Mouse (Mus musculus) skeletal muscle tissue, adult 2 months (tissue): ENCODE data around the gene Gm11562.
"Not testable (repeated sequence)": the region's sequence is repeated elsewhere in the genome, so short reads cannot be mapped to it uniquely, and the experiment has no call there.

ENCODE experiments used
- DNase-seq: peaks from one replicate; pipeline ENCODE4 v3.0.0-alpha.2; 2012; ENCODE audit warnings: low read depth, low spot score

The Gm11562 gene

GRCm38 (mm10) chr11:99620335-99620734 lies at the start of gene Gm11562:
Gene Gm11562, minus strand, starts transcription at chr11:99620435.
- no peak for DNase-seq

GRCm38 (mm10) chr11:99665860-99666259 lies 45.6 kb upstream of the Gm11562 start, which contains the start of gene Krtap4-6:
Gene Krtap4-6, minus strand, starts transcription at chr11:99665960.
- no peak for DNase-seq

DNA sequence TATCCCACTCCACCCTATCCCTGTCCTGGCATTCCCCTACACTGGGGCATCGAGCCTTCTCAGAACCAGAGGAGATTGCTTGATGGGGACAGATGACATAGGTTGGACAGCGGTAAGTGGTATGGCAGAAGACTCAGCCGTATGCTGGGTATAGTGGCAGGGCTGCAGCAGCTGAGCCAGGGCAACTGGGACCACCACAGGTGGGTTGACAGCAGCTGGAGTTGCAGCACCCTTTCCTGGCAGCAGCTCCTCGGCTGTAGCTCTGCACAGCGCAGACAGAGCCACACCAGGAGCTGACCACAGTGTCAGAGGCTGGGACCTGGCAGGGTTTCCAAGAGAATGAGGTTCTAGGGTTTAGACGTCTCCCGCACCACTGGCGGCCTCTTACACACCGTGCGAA lies 42.6 kb upstream of the Gm11562 start:
- DNase-seq, result no peak

- no peak for DNase-seq
Measured at GRCm38 (mm10) chr11:99659256-99659655, 39.0 kb upstream of the Gm11562 start.

DNA sequence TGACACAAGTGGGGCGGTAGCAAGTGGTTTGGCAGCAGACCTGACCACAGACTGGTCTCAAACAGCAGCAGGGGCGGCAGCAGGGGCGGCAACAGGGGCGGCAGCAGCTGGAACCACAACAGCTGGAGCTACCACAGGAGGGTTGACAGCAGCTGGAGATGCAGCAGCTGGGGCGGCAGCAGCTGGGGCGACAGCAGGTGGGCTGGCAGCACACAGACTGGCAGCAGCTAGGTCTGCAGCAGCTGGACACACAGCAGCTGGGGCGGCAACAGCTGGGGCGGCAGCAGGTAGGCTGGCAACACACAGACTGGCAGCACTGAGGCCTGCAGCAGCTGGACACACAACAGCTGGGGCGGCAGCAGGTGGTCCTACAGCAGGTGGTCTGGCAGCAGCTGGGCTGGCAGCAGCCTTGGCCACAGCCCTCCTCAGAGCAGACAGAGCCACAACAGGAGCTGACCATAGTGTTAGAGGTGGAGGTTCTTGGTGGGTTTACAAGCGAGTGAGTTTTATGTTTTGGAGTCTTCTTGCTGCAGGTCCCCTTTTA lies 38.3 kb upstream of the Gm11562 start, which contains the start of gene Gm11563:
TSS of gene Gm11563 (minus strand) at position 494 of the 544 bp plus-strand sequence.
- DNase-seq, result not testable (repeated sequence)

DNA sequence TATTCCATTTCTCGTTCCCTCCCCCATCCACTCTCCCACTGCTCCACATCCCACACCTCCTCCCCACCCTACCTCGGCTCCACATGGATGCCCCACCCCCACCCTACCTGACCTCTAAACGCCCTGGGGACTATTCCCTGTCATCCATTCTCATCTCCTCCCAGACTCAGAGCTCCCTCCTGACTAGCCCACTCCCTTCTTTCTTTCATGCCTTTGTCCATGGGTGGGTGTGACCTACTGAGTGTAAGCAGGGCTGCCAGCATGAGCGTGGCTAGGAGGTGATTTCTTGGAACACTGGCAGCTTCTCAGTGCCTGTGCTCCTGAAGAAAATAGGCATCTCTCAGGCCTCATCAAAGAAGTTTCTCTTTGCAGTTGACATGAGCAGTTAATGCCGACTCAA lies 36.8 kb upstream of the Gm11562 start:
- no peak for DNase-seq

GRCm38 (mm10) chr11:99650136-99650535 lies 29.9 kb upstream of the Gm11562 start, which contains the start of gene Gm11555:
Gene Gm11555, minus strand, starts transcription at chr11:99650236.
- no peak for DNase-seq

DNA sequence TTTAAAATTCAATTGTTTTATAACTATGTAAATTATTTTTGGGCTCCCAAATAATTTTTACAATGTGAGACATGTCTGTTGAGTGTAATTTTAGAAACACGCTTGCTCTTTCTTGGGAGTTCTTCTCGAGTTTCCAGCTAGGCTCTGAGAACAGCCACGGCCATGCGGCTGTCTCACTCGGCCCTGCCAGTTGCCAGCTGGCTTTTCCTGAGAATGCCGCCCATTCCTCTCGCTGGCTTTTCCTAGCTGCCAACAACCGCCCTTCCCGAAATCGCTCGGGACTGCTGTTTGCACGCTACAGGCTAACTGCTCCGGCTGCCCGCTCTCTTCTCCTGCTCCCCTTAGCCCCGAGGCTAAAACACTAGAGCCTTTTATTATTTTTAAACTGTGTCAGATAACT lies 26.2 kb upstream of the Gm11562 start:
- DNase-seq, result no peak

GRCm38 (mm10) chr11:99644351-99644750 lies 24.1 kb upstream of the Gm11562 start:
- no peak for DNase-seq

- DNase-seq, result not testable (repeated sequence)
Measured at GRCm38 (mm10) chr11:99643635-99644139, 23.5 kb upstream of the Gm11562 start, which contains the start of gene Krtap4-7. Gene Krtap4-7, minus strand, starts transcription at chr11:99644089.

DNA sequence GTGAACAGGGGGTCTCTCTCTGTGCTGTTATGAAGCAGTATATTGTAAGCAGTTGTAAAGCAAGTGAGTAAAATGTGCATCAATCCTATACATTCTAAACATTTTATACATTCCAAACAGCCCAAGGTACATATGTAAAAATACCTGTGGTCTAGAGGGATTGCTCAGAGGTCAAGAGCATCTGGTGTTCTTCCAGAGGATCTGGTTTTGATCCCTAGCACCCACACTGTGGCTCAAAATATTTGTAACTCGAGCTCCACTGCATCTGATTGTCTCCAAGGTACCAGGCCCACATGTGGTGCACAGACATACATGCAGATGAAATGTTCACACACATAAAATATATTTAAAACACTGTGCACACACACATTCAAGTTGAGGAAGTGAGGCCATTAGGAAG lies 20.7 kb upstream of the Gm11562 start:
- DNase-seq, result no peak

- DNase-seq, result no peak
Measured at GRCm38 (mm10) chr11:99637086-99637485, 16.9 kb upstream of the Gm11562 start.

GRCm38 (mm10) chr11:99634653-99635134 lies 14.5 kb upstream of the Gm11562 start, which contains the start of gene Krtap4-2:
Gene Krtap4-2, minus strand, starts transcription at chr11:99635084.
- DNase-seq, result no peak

DNA sequence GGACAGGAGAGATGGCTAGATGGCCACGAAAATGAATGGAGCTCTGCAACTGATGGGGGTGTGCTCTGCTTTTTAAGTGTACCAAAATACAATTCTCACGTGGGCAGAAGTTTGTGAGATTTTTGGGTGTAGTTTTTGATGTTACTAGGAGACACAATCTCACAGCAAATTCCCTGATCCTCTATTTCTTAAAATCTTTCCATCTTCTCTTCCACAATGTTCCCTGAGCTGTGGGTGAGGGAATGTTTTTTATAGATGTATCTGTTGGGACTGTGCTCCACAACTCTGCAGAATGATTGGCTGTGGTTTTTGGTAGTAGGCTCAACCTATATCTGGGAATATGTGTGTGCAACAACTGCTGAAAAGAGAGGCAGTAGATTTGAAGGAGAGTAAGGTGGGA lies 13.1 kb upstream of the Gm11562 start:
- no peak for DNase-seq

- no peak for DNase-seq
Measured at GRCm38 (mm10) chr11:99630890-99631289, 10.7 kb upstream of the Gm11562 start.

GRCm38 (mm10) chr11:99628138-99628537 lies 7.9 kb upstream of the Gm11562 start, which contains the start of gene Krtap4-1:
Gene Krtap4-1, minus strand, starts transcription at chr11:99628238.
- DNase-seq, result no peak

DNA sequence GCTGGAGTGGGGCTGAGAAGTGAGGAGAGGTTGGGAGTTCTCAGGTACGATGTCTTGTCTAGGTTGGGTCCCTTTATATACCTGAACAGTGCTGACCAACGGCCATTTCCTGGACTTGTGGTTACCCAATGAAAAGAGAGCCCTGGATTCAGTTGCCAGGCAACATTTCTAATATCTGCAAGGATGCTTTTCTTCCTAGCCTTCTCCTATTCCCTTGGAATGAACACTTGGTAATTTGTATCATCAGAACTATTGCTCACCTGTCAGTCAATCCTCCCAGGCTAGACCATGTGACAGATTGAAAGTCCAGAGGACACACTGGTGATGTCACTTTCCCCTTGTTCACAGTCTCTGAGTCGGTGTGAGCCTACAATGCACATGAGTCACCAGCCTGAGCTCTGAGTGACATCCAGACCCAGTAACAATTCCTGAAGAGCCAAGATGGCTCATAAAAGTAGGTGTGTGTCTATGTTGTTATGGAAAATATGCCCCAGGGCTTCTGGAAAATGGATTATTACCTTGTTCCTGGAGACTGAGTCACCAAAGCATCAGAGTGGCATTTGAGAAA lies 5.4 kb downstream of the Gm11562 start, which contains the start of gene Krtap2-4:
TSS of gene Krtap2-4 (minus strand) at position 51 of the 568 bp plus-strand sequence.
- no peak for DNase-seq

- DNase-seq, result not testable (repeated sequence)
Measured at GRCm38 (mm10) chr11:99610089-99610488, 10.1 kb downstream of the Gm11562 start, which contains the start of gene Gm11937. Gene Gm11937, minus strand, starts transcription at chr11:99610189.

DNA sequence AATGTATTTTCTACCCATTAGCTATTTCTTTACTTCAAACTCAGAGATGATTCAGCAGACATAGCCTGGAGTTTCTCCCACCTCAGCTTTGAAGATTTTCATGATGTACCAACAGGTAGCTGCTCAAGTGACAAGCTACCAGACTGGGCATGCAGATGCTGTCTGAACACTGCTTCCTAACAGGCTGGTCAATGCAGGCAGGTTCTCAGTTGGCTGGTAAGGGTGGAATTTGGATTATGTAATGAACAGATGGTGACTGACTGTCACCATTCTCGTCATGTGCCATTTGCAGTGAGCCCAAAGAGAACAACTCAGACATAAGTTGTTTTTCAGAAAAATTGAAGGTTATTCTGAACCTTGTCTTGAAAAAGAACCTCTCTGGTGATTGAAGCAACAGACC lies 11.1 kb downstream of the Gm11562 start:
- no peak for DNase-seq

- DNase-seq, result not testable (repeated sequence)
Measured at GRCm38 (mm10) chr11:99603208-99603607, 17.0 kb downstream of the Gm11562 start, which contains the start of gene Gm11938. Gene Gm11938, minus strand, starts transcription at chr11:99603308.

- DNase-seq, result not testable (repeated sequence)
Measured at GRCm38 (mm10) chr11:99597742-99598141, 22.5 kb downstream of the Gm11562 start, which contains the start of gene Krtap9-3. Gene Krtap9-3, minus strand, starts transcription at chr11:99598105.

DNA sequence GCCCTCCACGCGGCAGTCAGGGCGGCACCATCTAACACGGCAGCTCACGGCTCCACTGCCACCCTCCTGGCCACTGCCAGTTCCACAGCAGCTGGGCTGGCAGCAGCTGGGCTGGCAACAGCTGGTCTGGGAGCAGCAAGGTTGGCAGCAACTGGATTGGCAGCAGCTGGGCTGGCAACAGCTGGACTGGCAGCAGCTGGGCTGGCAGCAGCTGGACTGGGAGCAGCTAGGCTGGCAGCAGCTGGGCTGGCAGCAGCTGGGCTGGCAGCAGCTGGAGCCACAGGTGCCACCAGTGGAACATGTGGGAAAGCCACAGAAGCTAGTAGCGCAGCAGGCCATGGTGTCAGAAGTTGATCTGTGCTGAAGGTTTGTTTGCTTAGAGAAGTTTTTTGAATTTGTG lies 29.3 kb downstream of the Gm11562 start, which contains the start of gene Krtap1-3:
TSS of gene Krtap1-3 (minus strand) at position 359 of the 400 bp plus-strand sequence.
- no peak for DNase-seq
